Mouse (Mus musculus) adrenal gland (tissue): ENCODE results near the gene Rbp7.
"Not testable (repeated sequence)": the region's sequence is repeated elsewhere in the genome, so short reads cannot be mapped to it uniquely, and the experiment has no call there.

Experiments
- intact Hi-C: fragments of 180-260 bp; cut with DNase I; formaldehyde crosslinking; loops from one replicate; pipeline ENCODE4 v1.15.1; 2025

The Rbp7 gene

GRCm38 (mm10) chr4:149457831-149458430 lies 3.2 kb upstream of the Rbp7 start:
- intact Hi-C loops, result no loop called here

- intact Hi-C loops, result not testable (repeated sequence)
Observed at GRCm38 (mm10) chr4:149457163-149457562, 2.4 kb upstream of the Rbp7 start.

- intact Hi-C loops, result no loop called here
Observed at GRCm38 (mm10) chr4:149454263-149454662, 515 bp downstream of the Rbp7 start.

GRCm38 (mm10) chr4:149453656-149454055 lies 1.1 kb downstream of the Rbp7 start:
- intact Hi-C loops, result no loop called here

- intact Hi-C loops, result no loop called here
Observed at GRCm38 (mm10) chr4:149450636-149451035, 4.1 kb downstream of the Rbp7 start.

GRCm38 (mm10) chr4:149446309-149446708 lies 8.5 kb downstream of the Rbp7 start:
- intact Hi-C loops, result no loop called here

- intact Hi-C loops, result no loop called here
Observed at GRCm38 (mm10) chr4:149445868-149446267, 8.9 kb downstream of the Rbp7 start.

- intact Hi-C loops, result no loop called here
Observed at GRCm38 (mm10) chr4:149444964-149445701, 9.6 kb downstream of the Rbp7 start.

- intact Hi-C loops, result no loop called here
Observed at GRCm38 (mm10) chr4:149444465-149444864, 10.3 kb downstream of the Rbp7 start.

GRCm38 (mm10) chr4:149442436-149442835 lies 12.3 kb downstream of the Rbp7 start:
- intact Hi-C loops, result no loop called here

- intact Hi-C loops, result no loop called here
Observed at GRCm38 (mm10) chr4:149440576-149440975, 14.2 kb downstream of the Rbp7 start.

GRCm38 (mm10) chr4:149431887-149432286 lies 22.9 kb downstream of the Rbp7 start:
- intact Hi-C loops, result not testable (repeated sequence)

- intact Hi-C loops, result no loop called here
Observed at GRCm38 (mm10) chr4:149429592-149429991, 25.2 kb downstream of the Rbp7 start.

GRCm38 (mm10) chr4:149426325-149427199 lies 28.2 kb downstream of the Rbp7 start, which contains the start of gene Ube4b:
TSS of gene Ube4b (minus strand) at chr4:149426749.
- intact Hi-C loops, result no loop called here

GRCm38 (mm10) chr4:149425801-149426292 lies 28.9 kb downstream of the Rbp7 start:
- intact Hi-C loops, result no loop called here

- intact Hi-C loops, result no loop called here
Observed at GRCm38 (mm10) chr4:149424755-149425154, 30.0 kb downstream of the Rbp7 start.

GRCm38 (mm10) chr4:149417854-149418365 lies 36.9 kb downstream of the Rbp7 start:
- intact Hi-C loops, result no loop called here

GRCm38 (mm10) chr4:149416986-149417385 lies 37.8 kb downstream of the Rbp7 start:
- intact Hi-C loops, result no loop called here

- intact Hi-C loops, result no loop called here
Observed at GRCm38 (mm10) chr4:149416417-149416816, 38.4 kb downstream of the Rbp7 start.

GRCm38 (mm10) chr4:149415651-149416169 lies 39.1 kb downstream of the Rbp7 start:
- intact Hi-C loops, result no loop called here

GRCm38 (mm10) chr4:149414259-149414658 lies 40.5 kb downstream of the Rbp7 start:
- intact Hi-C loops, result no loop called here
